Mouse (Mus musculus) embryo, embryonic 11 days (tissue): Measurements from ENCODE around the gene Creld1.

Source experiments
- DNase-seq: peaks from one replicate; pipeline ENCODE4 v3.0.0-alpha.2; 2015

Creld1 gene

GRCm38 (mm10) chr6:113513944-113514343, 30.8 kb downstream of the Creld1 start:
- no peak for DNase-seq

DNA sequence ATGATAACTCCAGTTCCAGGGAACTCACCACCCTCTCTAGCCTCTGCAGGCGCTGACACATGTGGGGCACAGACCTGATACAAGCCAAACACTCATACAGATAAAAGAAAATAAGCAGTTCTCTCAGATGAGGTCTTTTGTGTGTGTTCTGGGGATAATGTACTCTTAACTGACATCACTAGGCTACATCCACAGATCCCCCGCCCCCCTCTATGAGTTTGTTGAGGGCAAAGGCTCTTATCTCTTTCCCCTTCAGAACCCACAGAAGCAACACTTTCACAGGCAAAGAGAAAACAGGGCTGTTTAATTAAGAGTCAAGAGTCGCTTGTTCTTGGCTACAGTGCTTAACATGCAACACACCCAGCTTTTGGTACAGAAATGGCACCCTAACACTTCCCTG, 31.5 kb downstream of the Creld1 start:
- no peak for DNase-seq

DNA sequence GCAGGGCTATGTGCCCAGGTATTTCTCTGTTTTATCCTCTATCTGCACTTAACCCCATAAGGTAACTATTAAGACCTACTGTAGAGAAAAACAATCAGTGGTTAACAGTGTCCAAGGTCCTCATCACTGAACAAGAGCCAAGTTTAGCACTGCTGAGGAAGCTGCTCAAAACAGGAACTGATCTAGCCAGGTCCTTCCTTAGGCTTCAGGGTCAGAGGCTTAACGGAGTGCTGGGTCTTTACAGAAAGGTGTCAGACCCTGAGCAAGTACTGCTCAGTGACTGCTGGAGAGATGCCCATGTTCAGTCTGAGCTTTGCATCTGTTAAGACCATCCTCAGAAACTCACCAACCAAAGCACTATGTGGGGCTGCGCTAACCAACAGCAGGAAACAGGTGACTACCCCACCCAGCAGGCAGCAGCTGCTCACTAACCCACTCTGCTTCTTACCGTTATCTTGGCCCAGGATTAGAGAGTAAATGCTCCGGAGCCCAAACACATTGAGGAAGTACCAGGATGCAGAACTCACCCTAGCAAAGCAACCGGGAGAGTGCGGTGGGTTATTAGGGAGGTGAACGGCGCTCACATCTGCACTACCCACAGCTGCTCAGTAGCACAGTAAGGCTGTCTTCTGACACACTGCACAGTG, 34.5 kb downstream of the Creld1 start:
- no peak for DNase-seq

DNA sequence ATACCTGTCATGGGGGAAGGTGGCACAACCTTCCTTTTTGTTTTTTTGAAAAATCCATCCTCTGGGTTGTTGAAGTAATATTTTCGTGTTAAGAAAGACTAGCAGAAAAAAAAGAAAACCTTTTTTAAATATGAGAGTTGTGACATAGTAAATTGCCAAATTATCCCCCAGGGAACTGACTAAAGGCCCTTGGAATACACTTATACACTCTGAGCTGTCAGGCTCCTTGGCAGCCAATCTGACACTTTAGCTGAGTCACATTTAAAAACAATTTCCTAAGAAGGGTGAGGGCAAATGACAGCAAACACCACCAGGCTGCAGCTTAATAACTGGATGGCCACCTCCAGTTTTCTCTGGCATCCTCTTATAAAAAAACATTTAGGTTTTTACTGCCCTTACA, 39.2 kb downstream of the Creld1 start:
- no peak for DNase-seq

DNA sequence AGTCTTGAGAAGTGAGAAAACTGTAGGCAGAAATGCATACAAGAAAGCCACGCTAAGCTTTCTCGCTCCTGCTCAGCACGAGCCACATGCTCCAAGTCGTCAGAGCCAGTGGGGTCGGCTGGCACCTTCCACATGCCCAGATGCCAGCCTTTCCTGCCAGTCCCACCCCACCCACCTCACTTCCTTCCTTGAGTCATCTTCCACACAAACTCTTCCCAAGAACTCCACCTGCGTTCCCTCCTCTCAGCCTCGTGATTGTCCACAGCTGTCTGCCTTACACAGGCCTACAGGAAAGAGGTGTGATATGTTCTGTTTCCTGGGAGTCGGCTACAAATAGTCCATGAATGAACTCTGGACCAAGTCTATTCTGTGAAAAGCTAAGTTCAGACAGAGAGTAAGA, 40.3 kb downstream of the Creld1 start:
- DNase-seq = no peak

- peak; percentile 93 for DNase-seq
Measured at GRCm38 (mm10) chr6:113530932-113531839, 48.1 kb downstream of the Creld1 start, which contains the start of the genes Emc3 and Fancd2. Gene Emc3, minus strand, starts transcription at chr6:113531652. Gene Fancd2, plus strand, starts transcription at chr6:113531682.

DNA sequence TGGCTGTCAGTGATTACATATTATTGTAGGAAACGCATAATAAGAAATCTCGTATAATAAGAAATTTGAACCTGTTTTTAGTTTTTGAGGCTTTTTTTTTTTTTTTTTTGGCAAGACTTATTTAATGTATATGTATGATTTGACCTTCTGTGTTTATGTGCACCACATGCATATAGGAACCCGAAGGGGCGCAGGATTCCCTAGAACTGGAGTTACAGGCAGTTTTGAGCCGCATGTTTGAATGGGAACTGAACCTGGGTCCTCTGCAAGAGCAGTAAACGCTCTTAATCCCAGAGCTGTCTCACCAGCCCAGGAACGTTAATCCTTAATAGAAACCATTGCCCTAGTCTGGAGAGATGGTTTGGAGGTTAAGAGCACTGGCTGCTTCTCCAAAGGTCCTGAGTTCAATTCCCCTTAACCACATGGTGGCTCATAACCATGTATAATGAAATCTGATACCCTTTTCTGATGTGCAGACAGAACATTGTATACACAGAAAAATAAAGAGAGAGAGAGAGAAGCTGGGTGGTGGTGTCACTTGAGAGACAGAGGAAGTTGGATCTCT, 48.8 kb downstream of the Creld1 start:
- peak; percentile 14 for DNase-seq

GRCm38 (mm10) chr6:113534886-113535285, 51.8 kb downstream of the Creld1 start:
- DNase-seq = no peak

GRCm38 (mm10) chr6:113541610-113542009, 58.5 kb downstream of the Creld1 start:
- no peak for DNase-seq
